Mouse (Mus musculus) forebrain, embryonic 11.5 days (tissue): ENCODE measurements around the gene Irak2. TPM values are rescaled to one million over a fixed set of nuclear protein-coding genes. Genes with fewer than 3 reads are reported as not detected.
"Not testable (repeated sequence)": the region's sequence is repeated elsewhere in the genome, so short reads cannot be mapped to it uniquely, and the experiment has no call there.

Experiments
- ATAC-seq: fragments of 200-750 bp; cut with Nextera tagmentation; replicated peaks from 2 replicates; pipeline ENCODE4 v1.8.0; 2017; ENCODE audit warnings: moderate TSS enrichment; ENCODE audit not compliant: low FRiP score
- DNase-seq: peaks from one replicate; pipeline ENCODE4 v3.0.0-alpha.2; 2017; ENCODE audit warnings: low spot score
- H3K27ac ChIP-seq: fragments of 300-500 bp; sonication (generic); 2 replicates; pipeline ENCODE4 v1.5.1; 2014; ENCODE audit warnings: low read depth, low read length
- H3K27me3 ChIP-seq: fragments of 300-500 bp; sonication (generic); 2 replicates; pipeline ENCODE4 v1.6.1; 2014; ENCODE audit warnings: mild to moderate bottlenecking, low read length, mixed read lengths; ENCODE audit not compliant: control insufficient read depth, insufficient read depth
- H3K36me3 ChIP-seq: fragments of 300-500 bp; sonication (generic); 2 replicates; pipeline ENCODE4 v1.6.1; 2014; ENCODE audit warnings: mild to moderate bottlenecking, low read length, moderate library complexity, mixed read lengths; ENCODE audit not compliant: control insufficient read depth, insufficient read depth
- H3K4me1 ChIP-seq: fragments of 300-500 bp; sonication (generic); replicated peaks from 2 replicates; pipeline ENCODE4 v1.6.1; 2014; ENCODE audit warnings: low read length, mixed read lengths; ENCODE audit not compliant: control insufficient read depth, insufficient read depth
- H3K4me2 ChIP-seq: fragments of 300-500 bp; sonication (generic); 2 replicates; pipeline ENCODE4 v1.6.1; 2014; ENCODE audit warnings: low read depth, mild to moderate bottlenecking, low read length, moderate library complexity, mixed read lengths; ENCODE audit not compliant: severe bottlenecking
- H3K4me3 ChIP-seq: fragments of 300-500 bp; sonication (generic); 2 replicates; pipeline ENCODE4 v1.5.1; 2014; ENCODE audit warnings: low read depth, low read length
- H3K9ac ChIP-seq: fragments of 300-500 bp; sonication (generic); 2 replicates; pipeline ENCODE4 v1.6.1; 2014; ENCODE audit warnings: low read length
- H3K9me3 ChIP-seq: fragments of 300-500 bp; sonication (generic); 2 replicates; pipeline ENCODE4 v1.6.1; 2016; ENCODE audit warnings: low read length, mixed read lengths; ENCODE audit not compliant: control insufficient read depth
- WGBS: fragments of 180-500 bp; shearing (Covaris S2); extraction: QIAGEN DNeasy Blood & Tissue Kit; methylation state at CpG from one replicate; pipeline ENCODE4 v1.1.7; 2014; 5-methylcytosine and 5-hydroxymethylcytosine counted together
- polyA plus RNA-seq: library from polyadenylated mRNA; unstranded; fragments of >200 nt; fragmentation: Nextera tagmentation; extraction: Ambion mirVana; gene quantifications from 2 replicates; pipeline ENCODE4 v1.2.1, GENCODE M21; 2014

Irak2 gene
- polyA plus RNA-seq, 1 experiment from 2014 or later: 1.6 TPM

DNA sequence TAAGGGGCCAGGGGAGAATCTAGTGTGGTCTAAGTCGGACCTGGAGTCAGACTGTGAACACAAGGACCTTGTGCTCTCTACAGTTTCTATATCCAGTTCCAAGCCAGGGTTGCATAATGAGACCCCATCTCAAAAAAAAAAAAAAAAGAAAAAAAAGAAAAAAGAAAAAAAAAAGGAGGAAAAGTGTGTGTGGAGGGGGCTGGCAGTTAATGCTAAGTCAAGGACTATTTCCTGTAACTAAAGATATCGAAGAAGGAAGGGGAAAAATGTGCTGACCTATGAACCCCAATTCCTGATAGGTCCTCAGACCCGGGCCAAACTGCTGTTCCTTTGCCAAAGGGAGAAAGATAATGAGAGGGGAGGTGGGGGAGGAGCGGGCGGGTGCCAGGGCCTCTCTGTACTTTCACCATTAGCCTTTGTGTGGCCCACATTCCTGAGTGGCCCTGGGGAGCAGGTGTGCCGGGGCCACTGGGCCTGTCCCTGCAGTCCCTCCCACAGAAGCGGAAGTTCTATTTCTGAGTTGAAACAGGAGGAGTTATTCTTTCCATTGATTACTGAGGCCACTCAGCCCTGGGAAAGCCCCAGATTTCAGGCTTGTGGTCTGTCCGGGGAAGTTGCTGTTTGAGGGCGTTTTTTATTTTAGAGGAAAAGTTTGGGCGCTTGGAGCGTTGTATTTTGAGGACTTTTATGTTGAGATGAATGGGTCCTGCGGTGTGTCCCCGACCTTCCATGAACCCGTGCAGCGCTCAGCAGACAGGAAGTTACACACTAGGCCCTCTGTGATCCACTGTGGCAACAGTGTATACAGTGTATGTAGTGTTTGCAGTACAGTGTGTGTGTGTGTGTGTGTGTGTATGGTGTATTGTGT lies 30.3 kb downstream of the Irak2 start:
- Histone ChIP-seq H3K36me3 (no peaks in the 10 kb centered on the region), H3K27me3 (no peaks in the 10 kb centered on the region), H3K4me1 (peaks cover 5% of the 10 kb centered on the region; the same call in 1 of the 2 replicates), H3K27ac (no peak overlapping the region), H3K4me3 (no peak overlapping the region), H3K9me3 (no peaks in the 10 kb centered on the region), H3K9ac (no peak overlapping the region), H3K4me2 (no peak overlapping the region)
- 41% methylated on average over 15 of the region's 15 CpGs for WGBS
- DNase-seq: peak; percentile 52
- 0 out of 2 replicates have a peak, but pooled peaks have one; percentile 21 for ATAC-seq

DNA sequence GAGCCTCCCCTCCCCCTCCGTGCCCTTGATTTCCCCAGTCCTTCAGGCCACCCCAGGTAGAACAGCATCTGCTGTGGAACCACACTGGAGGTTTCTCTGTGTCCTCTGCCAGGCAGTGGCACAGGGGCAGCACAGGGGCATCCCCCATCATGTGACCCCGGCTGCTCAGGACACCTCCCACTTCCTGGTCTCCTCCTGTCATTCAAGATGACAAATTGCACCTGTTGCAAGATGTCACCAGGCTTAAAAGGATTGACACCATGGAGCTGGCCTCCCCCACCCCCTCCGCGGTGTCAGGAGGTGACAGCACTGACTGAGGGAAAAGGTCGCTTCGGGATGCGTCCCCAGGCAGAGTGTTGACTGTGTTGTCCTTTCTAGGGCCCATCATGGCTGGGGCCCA lies 31.6 kb downstream of the Irak2 start:
- Histone ChIP-seq H3K27me3 (no peaks in the 10 kb centered on the region), H3K4me2 (no peak overlapping the region), H3K4me3 (no peak overlapping the region), H3K9ac (no peak overlapping the region), H3K4me1 (peaks cover 5% of the 10 kb centered on the region; the same call in 1 of the 2 replicates), H3K9me3 (no peaks in the 10 kb centered on the region), H3K27ac (no peak overlapping the region), H3K36me3 (no peaks in the 10 kb centered on the region)
- WGBS: 86% methylated on average over 7 of the region's 7 CpGs
- DNase-seq: no peak
- no peak for ATAC-seq

DNA sequence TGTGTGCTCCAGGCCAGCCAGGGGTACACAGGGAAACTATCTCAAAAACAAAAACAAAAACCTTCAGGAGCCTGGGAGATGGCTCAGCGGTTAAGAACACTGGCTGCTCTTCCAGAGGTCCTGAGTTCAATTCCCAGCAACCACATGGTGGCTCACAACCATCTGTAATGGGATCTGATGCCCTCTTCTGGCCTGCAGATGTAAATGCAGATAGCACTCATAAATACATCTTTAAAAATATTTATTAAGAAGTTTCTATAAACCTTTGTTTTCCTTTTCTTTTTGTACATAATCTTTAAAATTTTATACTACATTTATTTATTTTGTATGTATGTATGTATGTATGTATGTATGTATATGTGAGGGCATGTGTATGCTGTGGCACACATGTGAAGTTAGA lies 33.8 kb downstream of the Irak2 start:
- not testable (repeated sequence) for H3K27ac ChIP-seq, H3K4me2 ChIP-seq, H3K27me3 ChIP-seq, ATAC-seq, H3K9ac ChIP-seq, DNase-seq, H3K9me3 ChIP-seq, H3K4me3 ChIP-seq, H3K36me3 ChIP-seq, H3K4me1 ChIP-seq
- WGBS: 78% methylated on average over 1 of the region's 1 CpGs

GRCm38 (mm10) chr6:113672989-113673388 lies 34.7 kb downstream of the Irak2 start:
- ATAC-seq: no peak
- 89% methylated on average over 6 of the region's 6 CpGs for WGBS
- H3K9ac ChIP-seq: no peak overlapping the region
- peaks cover 5% of the 10 kb centered on the region; the same call in 1 of the 2 replicates for H3K4me1 ChIP-seq
- no peaks in the 10 kb centered on the region for H3K9me3 ChIP-seq
- no peaks in the 10 kb centered on the region for H3K27me3 ChIP-seq
- no peak overlapping the region for H3K27ac ChIP-seq
- H3K4me3 ChIP-seq: no peak overlapping the region
- H3K4me2 ChIP-seq: no peak overlapping the region
- no peak for DNase-seq
- no peaks in the 10 kb centered on the region for H3K36me3 ChIP-seq

- Histone ChIP-seq H3K36me3 (no peaks in the 10 kb centered on the region), H3K4me2 (no peak overlapping the region), H3K4me3 (no peak overlapping the region), H3K27ac (no peak overlapping the region), H3K9ac (no peak overlapping the region), H3K4me1 (no peaks in the 10 kb centered on the region), H3K9me3 (no peaks in the 10 kb centered on the region), H3K27me3 (no peaks in the 10 kb centered on the region)
- no peak for DNase-seq
- WGBS: 88% methylated on average over 4 of the region's 4 CpGs
- ATAC-seq: no peak
Observed at GRCm38 (mm10) chr6:113675234-113675633, 37.0 kb downstream of the Irak2 start.

DNA sequence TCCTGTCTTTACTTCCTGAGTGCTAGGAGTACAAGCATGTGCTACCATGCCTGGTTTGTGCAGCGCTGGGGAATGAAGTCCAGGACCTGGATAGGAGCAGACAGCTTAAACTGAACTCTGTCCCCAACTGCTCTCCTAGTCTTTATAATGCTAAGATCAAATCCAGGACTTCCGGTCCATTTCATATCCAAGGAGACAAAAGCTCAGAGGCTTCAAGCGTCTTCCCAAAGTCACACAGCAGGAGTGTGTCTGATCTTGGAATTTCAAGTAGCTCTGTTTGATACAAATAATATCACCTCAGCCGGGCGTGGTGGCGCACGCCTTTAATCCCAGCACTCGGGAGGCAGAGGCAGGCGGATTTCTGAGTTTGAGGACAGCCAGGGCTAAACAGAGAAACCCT lies 37.7 kb downstream of the Irak2 start:
- H3K4me1 ChIP-seq: no peaks in the 10 kb centered on the region
- no peak overlapping the region for H3K27ac ChIP-seq
- H3K4me3 ChIP-seq: no peak overlapping the region
- no peak for DNase-seq
- H3K27me3 ChIP-seq: no peaks in the 10 kb centered on the region
- WGBS: 91% methylated on average over 9 of the region's 9 CpGs
- no peak for ATAC-seq
- H3K36me3 ChIP-seq: no peaks in the 10 kb centered on the region
- H3K4me2 ChIP-seq: no peak overlapping the region
- H3K9me3 ChIP-seq: no peaks in the 10 kb centered on the region
- H3K9ac ChIP-seq: no peak overlapping the region

DNA sequence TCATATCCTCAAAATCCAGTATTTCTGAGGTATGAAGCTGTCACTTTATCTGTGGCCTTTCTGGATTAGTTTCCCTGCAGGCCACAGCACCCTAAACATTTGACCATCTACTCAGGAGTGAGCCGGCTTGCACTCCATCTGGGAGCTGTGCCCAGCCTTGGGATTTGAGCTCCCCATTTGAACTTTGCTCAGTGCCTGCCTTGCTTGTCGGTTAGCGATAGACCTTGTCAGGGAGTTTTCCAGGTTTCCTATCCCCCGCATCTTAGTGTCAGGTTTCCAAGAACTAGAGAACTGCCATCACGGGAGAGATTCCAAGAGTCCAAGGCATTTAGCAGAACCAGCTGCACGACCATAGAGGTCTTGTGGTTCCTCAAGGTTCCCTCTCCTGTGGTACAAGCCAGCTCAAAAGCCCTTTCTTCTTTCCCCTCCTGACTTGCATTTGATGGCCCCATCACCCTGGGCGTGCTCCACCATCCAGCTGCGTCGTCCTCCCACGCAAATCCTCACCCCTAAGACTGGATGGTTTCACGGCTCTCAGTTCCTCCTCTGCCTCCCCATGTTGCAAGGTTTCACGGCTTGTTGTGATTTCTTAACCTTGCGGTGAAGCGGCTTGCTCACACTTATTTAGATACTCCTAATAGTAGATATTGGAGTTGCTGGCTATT lies 38.9 kb downstream of the Irak2 start:
- H3K4me3 ChIP-seq: no peak overlapping the region
- 83% methylated on average over 14 of the region's 14 CpGs for WGBS
- H3K27ac ChIP-seq: no peak overlapping the region
- no peaks in the 10 kb centered on the region for H3K27me3 ChIP-seq
- no peaks in the 10 kb centered on the region for H3K9me3 ChIP-seq
- no peaks in the 10 kb centered on the region for H3K4me1 ChIP-seq
- DNase-seq (no peak), ATAC-seq (no peak)
- H3K4me2 ChIP-seq: no peak overlapping the region
- no peak overlapping the region for H3K9ac ChIP-seq
- no peaks in the 10 kb centered on the region for H3K36me3 ChIP-seq

GRCm38 (mm10) chr6:113678246-113679012 lies 40.2 kb downstream of the Irak2 start:
- H3K4me3 ChIP-seq: no peak overlapping the region
- 81% methylated on average over 14 of the region's 14 CpGs for WGBS
- DNase-seq: no peak
- H3K27ac ChIP-seq: no peak overlapping the region
- H3K4me2 ChIP-seq: no peak overlapping the region
- no peaks in the 10 kb centered on the region for H3K36me3 ChIP-seq
- no peak overlapping the region for H3K9ac ChIP-seq
- H3K4me1 ChIP-seq: no peaks in the 10 kb centered on the region
- H3K9me3 ChIP-seq: no peaks in the 10 kb centered on the region
- no peak for ATAC-seq
- H3K27me3 ChIP-seq: no peaks in the 10 kb centered on the region
